Mouse (Mus musculus) intestine, postnatal 0 days (tissue): ENCODE results near the gene Rtn4r. TPM values are rescaled to one million over a fixed set of nuclear protein-coding genes. Genes with fewer than 3 reads are reported as not detected.

ENCODE experiments used
- ATAC-seq: fragments of 200-750 bp; cut with Nextera tagmentation; 2 replicates; pipeline ENCODE4 v1.8.0; 2017; ENCODE audit warnings: mild to moderate bottlenecking, moderate TSS enrichment, moderate library complexity
- H3K27ac ChIP-seq: fragments of 300-500 bp; sonication (generic); 2 replicates; pipeline ENCODE4 v1.5.1; 2014; ENCODE audit warnings: mild to moderate bottlenecking, low read depth, low read length, moderate library complexity
- H3K27me3 ChIP-seq: fragments of 300-500 bp; sonication (generic); replicated peaks from 2 replicates; pipeline ENCODE4 v1.6.1; 2014; ENCODE audit warnings: low read length, mixed read lengths; ENCODE audit not compliant: control insufficient read depth, insufficient read depth
- H3K36me3 ChIP-seq: fragments of 300-500 bp; sonication (generic); 2 replicates; pipeline ENCODE4 v1.6.1; 2014; ENCODE audit warnings: mild to moderate bottlenecking, moderate library complexity; ENCODE audit not compliant: control insufficient read depth, insufficient read depth
- H3K4me1 ChIP-seq: fragments of 300-500 bp; sonication (generic); replicated peaks from 2 replicates; pipeline ENCODE4 v1.6.1; 2014; ENCODE audit warnings: antibody characterized with exemption, low read length, mixed read lengths; ENCODE audit not compliant: control insufficient read depth, insufficient read depth
- H3K4me2 ChIP-seq: fragments of 300-500 bp; sonication (generic); replicated peaks from 2 replicates; pipeline ENCODE4 v1.6.1; 2014; ENCODE audit warnings: low read depth, mild to moderate bottlenecking, moderate library complexity
- H3K4me3 ChIP-seq: fragments of 300-500 bp; sonication (generic); 2 replicates; pipeline ENCODE4 v1.5.1; 2014; ENCODE audit warnings: low read depth, low read length
- H3K9ac ChIP-seq: fragments of 300-500 bp; sonication (generic); 2 replicates; pipeline ENCODE4 v1.6.1; 2014; ENCODE audit warnings: mild to moderate bottlenecking, low read depth, low read length
- H3K9me3 ChIP-seq: fragments of 300-500 bp; sonication (generic); 2 replicates; pipeline ENCODE4 v1.6.1; 2016; ENCODE audit warnings: mixed run types; ENCODE audit not compliant: control insufficient read depth
- CTCF ChIP-seq: sonication (generic); IDR thresholded peaks from 2 replicates; pipeline ENCODE4 v1.5.1; 2016; ENCODE audit warnings: low read depth, mild to moderate bottlenecking, control low read depth, antibody characterized with exemption, moderate library complexity
- WGBS: fragments of 180-500 bp; shearing (Covaris S2); extraction: QIAGEN DNeasy Blood & Tissue Kit; methylation state at CpG from one replicate; pipeline ENCODE4 v1.1.7; 2014; 5-methylcytosine and 5-hydroxymethylcytosine counted together
- microRNA-seq: library from miRNA; unstranded; fragments of <30 nt; microRNA quantifications from one replicate; pipeline ENCODE4, GENCODE M21; 2016
- polyA plus RNA-seq: library from polyadenylated mRNA; unstranded; fragments of >200 nt; fragmentation: Nextera tagmentation; extraction: Ambion mirVana; gene quantifications from 2 replicates; pipeline ENCODE4 v1.2.1, GENCODE M21; 2015

Rtn4r gene
- polyA plus RNA-seq, 1 experiment from 2014 or later, result 1.9 TPM

GRCm38 (mm10) chr16:18197881-18198280, 70.4 kb downstream of the Rtn4r start:
- ATAC-seq, result no peak
- H3K9ac ChIP-seq, result no peak overlapping the region

GRCm38 (mm10) chr16:18198365-18199098, 71.1 kb downstream of the Rtn4r start:
- no peak for TF ChIP-seq CTCF
- no peaks in the 10 kb centered on the region for H3K27me3 ChIP-seq
- H3K9ac ChIP-seq, result no peak overlapping the region
- no peaks in the 10 kb centered on the region for H3K9me3 ChIP-seq
- H3K27ac ChIP-seq, result no peak overlapping the region
- WGBS, result 60% methylated on average over 10 of the region's 10 CpGs
- H3K4me1 ChIP-seq, result peaks cover 7% of the 10 kb centered on the region; the same call in 1 of the 2 replicates
- no peak for ATAC-seq
- no peak overlapping the region for H3K4me2 ChIP-seq
- H3K36me3 ChIP-seq, result no peaks in the 10 kb centered on the region
- H3K4me3 ChIP-seq, result no peak overlapping the region

More at GRCm38 (mm10) chr16:18197881-18198280, 70.4 kb downstream of the Rtn4r start:
- TF ChIP-seq CTCF, result no peak
- 83% methylated on average over 6 of the region's 6 CpGs for WGBS
- Histone ChIP-seq H3K36me3 (no peaks in the 10 kb centered on the region), H3K4me1 (peaks cover 7% of the 10 kb centered on the region; the same call in 1 of the 2 replicates), H3K4me3 (no peak overlapping the region), H3K27ac (no peak overlapping the region), H3K4me2 (no peak overlapping the region), H3K27me3 (no peaks in the 10 kb centered on the region), H3K9me3 (no peaks in the 10 kb centered on the region)

- no peak for TF ChIP-seq CTCF
- Histone ChIP-seq H3K9ac (no peak overlapping the region), H3K9me3 (no peaks in the 10 kb centered on the region), H3K4me1 (peaks cover under 1% of the 10 kb centered on the region; the same call in 1 of the 2 replicates), H3K4me3 (no peak overlapping the region), H3K27ac (no peak overlapping the region), H3K36me3 (no peaks in the 10 kb centered on the region), H3K27me3 (no peaks in the 10 kb centered on the region), H3K4me2 (no peak overlapping the region)
- no peak for ATAC-seq
- whole genome bisulfite sequencing, result 89% methylated on average over 2 of the region's 2 CpGs
These were observed 72.6 kb downstream of the Rtn4r start for GRCm38 (mm10) chr16:18200062-18200461.

- peak; percentile 40 for ATAC-seq
- no peak for TF ChIP-seq CTCF
- H3K9ac ChIP-seq, result no peak overlapping the region
These were observed 74.2 kb downstream of the Rtn4r start for GRCm38 (mm10) chr16:18201620-18202019.

More at GRCm38 (mm10) chr16:18201620-18202019, 74.2 kb downstream of the Rtn4r start:
- no peak overlapping the region for H3K4me3 ChIP-seq
- no peaks in the 10 kb centered on the region for H3K36me3 ChIP-seq
- H3K9me3 ChIP-seq, result no peaks in the 10 kb centered on the region
- WGBS, result 27% methylated on average over 1 of the region's 1 CpGs
- no peaks in the 10 kb centered on the region for H3K27me3 ChIP-seq
- no peak overlapping the region for H3K27ac ChIP-seq
- H3K4me2 ChIP-seq, result no peak overlapping the region
- H3K4me1 ChIP-seq, result no peaks in the 10 kb centered on the region

Small RNA genes lying within 50 kb of the gene (microRNA-seq; reads per million reads assigned to microRNA genes)
- gene Mir6366, result not detected

Other genes with a start within 250 kb of the Rtn4r start
- not detected in 2 replicates for gene Gm20518, start 236.0 kb upstream of the Rtn4r start, polyA plus RNA-seq
- gene Tssk1, start 233.4 kb upstream of the Rtn4r start, polyA plus RNA-seq, result 0.04 TPM in 1 of 2 replicates, not detected in the other
- gene Dgcr2, start 229.1 kb upstream of the Rtn4r start, polyA plus RNA-seq, result 35.0 and 35.3 TPM in 2 replicates
- gene Tssk2, start 229.0 kb upstream of the Rtn4r start, polyA plus RNA-seq, result not detected in 2 replicates
- 12.2 and 12.5 TPM in 2 replicates for gene Ess2, start 216.3 kb upstream of the Rtn4r start, polyA plus RNA-seq
- not detected in 2 replicates for gene Gsc2, start 212.6 kb upstream of the Rtn4r start, polyA plus RNA-seq
- gene Slc25a1, start 199.4 kb upstream of the Rtn4r start, polyA plus RNA-seq, result 236 and 245 TPM in 2 replicates
- not detected in 2 replicates for gene Vpreb2, start 147.2 kb upstream of the Rtn4r start, polyA plus RNA-seq
- 98.4 and 106 TPM in 2 replicates for gene Dgcr6, start 74.8 kb upstream of the Rtn4r start, polyA plus RNA-seq
- 23.2 and 40.9 TPM in 2 replicates for gene Prodh, start 37.4 kb upstream of the Rtn4r start, polyA plus RNA-seq
- gene Ccdc188, start 90.2 kb downstream of the Rtn4r start, polyA plus RNA-seq, result not detected in 2 replicates
- gene Zdhhc8, start 107.5 kb downstream of the Rtn4r start, polyA plus RNA-seq, result 4.3 and 5.0 TPM in 2 replicates
- gene Trmt2a, start 121.0 kb downstream of the Rtn4r start, polyA plus RNA-seq, result 26.1 and 28.7 TPM in 2 replicates
- gene Ranbp1, start 121.1 kb downstream of the Rtn4r start, polyA plus RNA-seq, result 229 and 231 TPM in 2 replicates
- gene Gm49776, start 130.7 kb downstream of the Rtn4r start, polyA plus RNA-seq, result 1.2 and 1.5 TPM in 2 replicates
- gene Dgcr8, start 161.6 kb downstream of the Rtn4r start, polyA plus RNA-seq, result 7.1 TPM in 2 replicates
- gene Tango2, start 220.5 kb downstream of the Rtn4r start, polyA plus RNA-seq, result 78.6 and 85.2 TPM in 2 replicates
- gene Arvcf, start 220.5 kb downstream of the Rtn4r start, polyA plus RNA-seq, result 9.3 and 9.6 TPM in 2 replicates